Mouse (Mus musculus) megakaryocyte, embryonic 14.5 days (primary cell): ENCODE data around the gene Timeless.

Experiments used
- FLI1 ChIP-seq: IDR thresholded peaks from 2 replicates; pipeline ENCODE4 v1.6.1; 2012; ENCODE audit warnings: low read length, inconsistent platforms, mixed read lengths
- GATA1 ChIP-seq: IDR thresholded peaks from 3 replicates; pipeline ENCODE4 v1.6.1; 2012; ENCODE audit warnings: mixed read lengths, low read length, inconsistent platforms, borderline replicate concordance

- no peak for TF ChIP-seq GATA1
- no peak for TF ChIP-seq FLI1
These were observed 6.3 kb upstream of the Timeless start, which contains the start of gene Mip for GRCm38 (mm10) chr10:128225538-128225937.
